Mouse (Mus musculus) G1E-ER4 (cell line): ENCODE results near the gene Tiam2. TPM values are rescaled to one million over a fixed set of nuclear protein-coding genes. Genes with fewer than 3 reads are reported as not detected.

Source experiments
- GATA1 ChIP-seq: IDR thresholded peaks from one replicate; pipeline ENCODE4 v1.8.0; 2012; ENCODE audit warnings: low read length, inconsistent platforms
- polyA plus RNA-seq: library from polyadenylated mRNA; stranded (reverse); fragments of >175 nt; gene quantifications from 2 replicates; pipeline ENCODE4 v1.2.3, GENCODE M21; 2012

The Tiam2 gene
- polyA plus RNA-seq, 1 experiment: not detected

GRCm38 (mm10) chr17:3490216-3490895 lies 164.0 kb downstream of the Tiam2 start:
- no peak for TF ChIP-seq GATA1

DNA sequence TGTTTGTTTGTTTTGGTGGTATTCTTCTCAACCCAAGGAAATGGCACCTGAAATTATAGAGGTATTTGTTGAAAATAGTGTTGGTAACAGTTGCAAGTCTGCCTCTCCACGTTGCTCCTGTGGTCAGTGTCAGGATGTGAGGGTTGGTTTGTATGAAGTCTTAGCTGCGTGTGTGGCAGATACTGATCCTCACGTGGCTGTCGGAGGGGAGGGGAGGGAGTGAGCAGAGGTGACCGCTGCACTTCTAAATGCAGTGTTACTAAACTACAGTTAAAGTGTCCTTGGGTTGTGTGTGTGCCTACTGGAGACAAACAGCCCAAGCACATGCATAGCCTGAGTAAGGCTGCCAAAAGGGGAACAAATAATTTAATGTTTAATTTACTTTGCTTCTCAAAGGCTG lies 164.7 kb downstream of the Tiam2 start:
- TF ChIP-seq GATA1: no peak

DNA sequence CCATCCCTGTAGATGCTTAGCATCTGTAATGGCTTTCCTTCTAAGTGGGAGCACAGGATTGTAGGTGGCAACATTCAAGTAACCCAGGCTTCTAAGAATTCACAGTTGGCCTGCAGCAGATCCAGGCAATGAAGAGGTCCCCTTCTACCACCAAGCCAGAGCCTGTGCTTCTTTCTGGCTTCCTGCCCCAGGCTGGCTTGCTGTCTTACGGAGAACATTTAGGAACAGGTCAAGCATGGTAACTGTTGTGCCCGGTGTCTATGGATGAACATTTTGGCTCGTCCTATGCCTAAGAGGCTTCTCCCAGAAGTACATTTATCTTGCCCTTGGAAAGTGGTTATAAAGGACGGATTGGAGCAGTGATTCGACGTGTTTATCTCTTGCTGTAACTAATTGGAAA lies 165.3 kb downstream of the Tiam2 start:
- no peak for TF ChIP-seq GATA1

DNA sequence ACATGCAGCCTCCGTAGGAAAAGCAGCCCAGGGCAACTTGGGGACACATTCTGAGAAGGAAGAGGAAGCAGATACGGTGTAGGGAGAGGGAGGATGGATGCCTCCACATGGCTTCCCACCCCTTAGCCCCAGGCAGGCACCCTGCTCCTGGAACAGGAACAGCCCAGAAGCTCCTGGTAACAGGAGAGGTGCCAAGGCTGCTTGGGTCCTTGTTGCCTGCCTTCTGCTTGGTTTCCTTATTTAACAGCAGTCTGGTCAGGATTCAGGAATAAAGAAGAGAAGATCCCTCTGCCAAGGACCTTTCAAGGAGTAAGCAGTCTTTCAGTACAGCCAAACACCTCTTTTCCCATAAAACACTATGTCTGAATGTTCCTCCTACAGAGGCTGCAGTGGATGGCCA lies 169.2 kb downstream of the Tiam2 start:
- TF ChIP-seq GATA1: no peak

DNA sequence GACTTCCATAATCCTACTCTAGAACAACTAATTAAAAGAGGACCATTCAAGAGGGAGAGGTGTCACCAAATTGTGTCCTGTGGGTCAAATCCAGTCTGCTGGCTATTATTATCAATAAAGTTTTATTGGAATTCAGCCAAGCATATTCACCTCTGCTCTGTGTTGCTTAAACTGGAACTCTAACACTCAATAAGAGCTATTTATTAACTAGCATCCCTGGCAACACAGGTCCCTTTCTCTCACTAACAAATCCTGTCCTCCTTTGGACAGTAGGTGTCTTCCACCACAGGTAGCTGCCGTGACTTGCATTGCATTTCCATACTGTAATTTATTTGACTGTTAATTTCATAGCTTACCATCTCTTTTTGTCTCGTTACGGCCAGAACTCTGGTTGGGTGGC lies 169.7 kb downstream of the Tiam2 start:
- no peak for TF ChIP-seq GATA1

GRCm38 (mm10) chr17:3498086-3498485 lies 171.7 kb downstream of the Tiam2 start:
- no peak for TF ChIP-seq GATA1

- TF ChIP-seq GATA1: no peak
Observed at GRCm38 (mm10) chr17:3498580-3498979, 172.2 kb downstream of the Tiam2 start.

- TF ChIP-seq GATA1: no peak
Observed at GRCm38 (mm10) chr17:3499468-3499867, 173.1 kb downstream of the Tiam2 start.

- TF ChIP-seq GATA1: no peak
Observed at GRCm38 (mm10) chr17:3500076-3500475, 173.7 kb downstream of the Tiam2 start.

DNA sequence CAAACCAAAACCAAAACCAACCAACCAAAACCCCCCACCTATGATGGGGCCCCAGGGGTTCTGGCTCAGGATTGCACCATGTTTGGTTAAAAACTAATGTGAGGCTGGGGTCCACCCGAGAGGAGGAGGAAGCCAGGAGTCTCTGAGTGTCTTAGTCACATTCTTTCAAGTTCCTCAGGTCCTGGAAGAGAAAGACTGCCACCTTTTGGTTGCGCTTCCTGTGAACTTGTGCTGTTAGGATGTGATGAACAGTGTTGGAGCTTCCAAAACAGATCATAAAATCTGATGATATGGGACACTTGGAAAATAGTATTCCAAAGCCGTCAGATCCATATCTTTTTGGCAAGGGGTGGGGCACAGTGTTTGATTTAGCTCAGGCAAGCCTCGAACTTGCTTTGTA lies 174.6 kb downstream of the Tiam2 start:
- no peak for TF ChIP-seq GATA1

DNA sequence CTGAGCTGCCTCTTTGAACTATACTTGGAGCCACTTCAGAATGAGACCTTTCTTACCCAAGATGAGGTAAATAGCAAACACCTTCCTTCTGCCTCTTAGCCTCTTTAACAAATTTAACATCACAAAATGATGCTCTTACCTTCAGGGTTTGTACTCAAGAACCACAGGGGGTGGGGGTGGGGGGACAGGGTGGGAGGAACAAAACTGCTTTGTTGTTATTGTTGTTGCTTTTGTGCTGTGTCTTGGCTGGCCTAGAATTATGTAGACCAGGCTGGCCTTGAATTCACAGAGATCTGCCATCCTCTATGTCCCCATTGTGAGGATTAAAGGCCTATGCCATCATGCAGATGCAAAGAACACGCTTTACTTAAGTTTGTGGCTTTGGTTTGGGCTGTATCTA lies 179.3 kb downstream of the Tiam2 start:
- TF ChIP-seq GATA1: no peak

GRCm38 (mm10) chr17:3506508-3506907 lies 180.1 kb downstream of the Tiam2 start:
- no peak for TF ChIP-seq GATA1

DNA sequence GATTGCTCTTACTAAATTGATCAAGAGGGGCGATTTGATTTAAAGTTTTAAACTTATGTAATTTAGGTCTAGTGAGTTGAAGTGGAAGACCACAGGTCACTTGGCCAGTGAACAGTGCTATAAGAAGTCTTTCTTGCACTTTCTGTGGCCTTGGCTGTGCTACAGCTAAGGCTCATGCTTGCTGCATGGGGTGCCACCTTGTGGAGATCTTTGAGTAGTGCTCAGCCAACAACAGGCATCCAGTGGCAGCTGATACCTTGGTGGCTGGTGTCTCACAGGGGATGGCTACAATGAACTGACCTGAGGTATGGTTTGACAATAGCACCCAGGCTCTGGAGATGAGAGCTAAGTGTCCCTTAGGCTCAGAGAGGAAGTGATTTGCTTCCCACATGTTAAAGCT lies 183.5 kb downstream of the Tiam2 start:
- TF ChIP-seq GATA1: no peak

- no peak for TF ChIP-seq GATA1
Observed at GRCm38 (mm10) chr17:3514316-3514715, 187.9 kb downstream of the Tiam2 start.

DNA sequence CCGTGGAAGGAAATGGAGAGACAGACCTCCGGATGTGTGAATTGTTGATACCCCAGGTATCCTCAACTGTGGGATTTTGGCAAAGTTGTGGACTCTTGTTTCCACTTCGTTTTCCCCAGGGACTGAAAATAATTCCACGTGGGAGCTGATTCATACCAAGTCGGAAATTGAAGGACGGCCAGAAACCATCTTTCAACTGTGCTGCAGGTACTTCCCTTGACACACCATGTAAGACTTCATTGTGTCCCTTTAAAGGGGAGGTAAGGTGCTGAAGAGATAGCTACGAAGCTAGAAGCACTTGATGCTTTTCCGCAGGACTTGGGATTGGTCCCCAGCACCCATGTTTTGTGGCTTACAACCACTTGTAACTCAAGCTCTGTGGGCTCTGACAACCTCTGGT lies 189.5 kb downstream of the Tiam2 start:
- TF ChIP-seq GATA1: no peak

DNA sequence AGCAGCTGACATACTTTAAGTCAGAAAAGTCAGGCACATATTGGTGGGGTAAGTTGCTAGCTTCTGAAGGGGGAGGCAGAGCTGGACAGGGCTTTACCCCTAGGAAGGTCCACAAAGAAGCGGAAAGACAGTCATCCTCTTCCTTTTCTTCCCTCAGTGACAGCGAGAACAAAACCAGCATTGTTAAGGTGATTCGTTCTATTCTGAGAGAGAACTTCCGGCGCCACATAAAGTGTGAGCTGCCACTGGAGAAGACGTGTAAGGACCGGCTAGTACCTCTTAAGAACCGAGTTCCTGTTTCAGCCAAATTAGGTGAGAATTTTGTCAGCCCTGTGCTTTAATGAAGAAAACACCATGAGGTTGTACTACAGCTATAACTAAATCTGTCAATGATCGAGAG lies 190.0 kb downstream of the Tiam2 start:
- TF ChIP-seq GATA1: no peak

GRCm38 (mm10) chr17:3520344-3520743 lies 194.0 kb downstream of the Tiam2 start:
- TF ChIP-seq GATA1: no peak
